In genomic region chr6:55455641-55456040, GRCm38 (mm10) we compare ENCODE assay signal across 19 mouse cellular contexts. TPM values are rescaled to one million over a fixed set of nuclear protein-coding genes. Genes with fewer than 3 reads are reported as not detected.
A peak's percentile ranks its signal among the peaks of the same experiment; 100 is the strongest.
DNase-seq lines count a peak whose midpoint lies in the region; ATAC-seq lines count a peak whose summit lies in the region.
"Had no signal": no experiment of that assay in that cellular context is flagged by ENCODE, and none has a peak within 500 bp of the region (broad histone marks: within the 10 kb centered on the region; RNA-seq: fewer than 3 reads in every experiment).

No protein-coding gene starts in this region.

- peaks cover 48% of the 10 kb centered on the region for H3K4me1 ChIP-seq in hindbrain, embryonic 14.5 days (replicated peaks; ENCODE audit: control insufficient read depth, insufficient read depth, low read length)
- H3K4me1 ChIP-seq in neural tube, embryonic 13.5 days (replicated peaks): peaks cover 87% of the 10 kb centered on the region
- 0 out of 2 replicates have a peak, but pooled peaks cover 9% of the 10 kb centered on the region for H3K4me1 ChIP-seq in intestine, embryonic 16.5 days (ENCODE audit: control insufficient read depth, insufficient read depth, low read length)

- H3K27me3 ChIP-seq in hindbrain, embryonic 14.5 days (ENCODE audit: control insufficient read depth, insufficient read depth, low read length): no peaks in the 10 kb centered on the region
- peaks cover 5% of the 10 kb centered on the region for H3K27me3 ChIP-seq in neural tube, embryonic 13.5 days
- peaks cover 28% of the 10 kb centered on the region for H3K27me3 ChIP-seq in intestine, embryonic 16.5 days (replicated peaks; ENCODE audit: control insufficient read depth, insufficient read depth, low read length)

- H3K4me3 ChIP-seq in hindbrain, embryonic 14.5 days (replicated peaks; ENCODE audit: low read length): no peak overlapping the region
- H3K4me3 ChIP-seq in neural tube, embryonic 13.5 days: no peak overlapping the region
- H3K4me3 ChIP-seq in intestine, embryonic 16.5 days (ENCODE audit: low read length): no peak overlapping the region
- H3K4me3 ChIP-seq: embryonic facial prominence, embryonic 12.5 days; heart, embryonic 10.5 days had no signal

- 77% methylated on average over 5 of the region's 5 CpGs for WGBS in hindbrain, embryonic 14.5 days
- WGBS in neural tube, embryonic 13.5 days: 82% methylated on average over 5 of the region's 5 CpGs
- 84% methylated on average over 5 of the region's 5 CpGs for WGBS in intestine, embryonic 16.5 days

- H3K36me3 ChIP-seq in hindbrain, embryonic 14.5 days (replicated peaks; ENCODE audit: control insufficient read depth, insufficient read depth): peaks cover 7% of the 10 kb centered on the region; the same call in 1 of the 2 replicates
- H3K36me3 ChIP-seq in neural tube, embryonic 13.5 days: peaks cover 11% of the 10 kb centered on the region; the same call in 1 of the 2 replicates
- no peaks in the 10 kb centered on the region for H3K36me3 ChIP-seq in intestine, embryonic 16.5 days (ENCODE audit: control insufficient read depth, insufficient read depth, low read length)
- H3K36me3 ChIP-seq: embryonic facial prominence, embryonic 12.5 days; heart, embryonic 10.5 days had no signal

- no peak overlapping the region for H3K9ac ChIP-seq in hindbrain, embryonic 14.5 days
- no peak overlapping the region; the same call in 1 of the 2 replicates for H3K9ac ChIP-seq in neural tube, embryonic 13.5 days
- no peak overlapping the region for H3K9ac ChIP-seq in intestine, embryonic 16.5 days (ENCODE audit: low read depth, low read length)
- H3K9ac ChIP-seq: embryonic facial prominence, embryonic 12.5 days; lung, embryonic 14.5 days had no signal

- peak; percentile 55 for DNase-seq in cerebellum, adult 11 months
- peak; percentile 61 to 66 for DNase-seq in cerebellum, postnatal 10 days
- no peak for DNase-seq in hindbrain, embryonic 14.5 days (ENCODE audit: low spot score)
- DNase-seq in ovary, adult 18-20 months (ENCODE audit: low spot score): no peak
- no peak for DNase-seq in right cerebral cortex, postnatal 25 days
- DNase-seq: adrenal gland, postnatal 14 days; gastrocnemius, postnatal 10 days; heart, postnatal 14 days; kidney, postnatal 14 days; lung, embryonic 14.5 days; right cerebral cortex, postnatal 14 days; thymus, adult 18-20 months had no signal

- peak overlapping the region; percentile 79 for H3K4me2 ChIP-seq in hindbrain, embryonic 14.5 days (replicated peaks)
- H3K4me2 ChIP-seq in neural tube, embryonic 13.5 days: peak overlapping the region; percentile 85
- no peak overlapping the region for H3K4me2 ChIP-seq in intestine, embryonic 16.5 days (ENCODE audit: low read depth, low read length)
- H3K4me2 ChIP-seq: embryonic facial prominence, embryonic 12.5 days; lung, embryonic 14.5 days had no signal

- no peak for ATAC-seq in cerebellum, adult (ENCODE audit: insufficient number of reproducible peaks, low FRiP score, low TSS enrichment)
- ATAC-seq in hindbrain, embryonic 14.5 days (ENCODE audit: low FRiP score): no peak
- ATAC-seq in neural tube, embryonic 13.5 days (ENCODE audit: low read depth): no peak
- no peak for ATAC-seq in intestine, embryonic 16.5 days
- ATAC-seq: intestine, postnatal 0 days had no signal

- H3K27ac ChIP-seq in hindbrain, embryonic 14.5 days: no peak overlapping the region
- H3K27ac ChIP-seq in neural tube, embryonic 13.5 days (replicated peaks): no peak overlapping the region
- no peak overlapping the region for H3K27ac ChIP-seq in intestine, embryonic 16.5 days (ENCODE audit: low read length)
- H3K27ac ChIP-seq: embryonic facial prominence, embryonic 12.5 days; heart, embryonic 10.5 days; macrophage had no signal

- no peaks in the 10 kb centered on the region for H3K9me3 ChIP-seq in hindbrain, embryonic 14.5 days (ENCODE audit: control insufficient read depth, low read length)
- H3K9me3 ChIP-seq in neural tube, embryonic 13.5 days: no peaks in the 10 kb centered on the region
- no peaks in the 10 kb centered on the region for H3K9me3 ChIP-seq in intestine, embryonic 16.5 days (ENCODE audit: control insufficient read depth, low read length)
- H3K9me3 ChIP-seq: embryonic facial prominence, embryonic 12.5 days; heart, embryonic 10.5 days had no signal

RNA-seq across cellular contexts. Expression of gene Adcyap1r1, which starts 3.9 kb away (rescaled TPM):
- polyA plus RNA-seq in hindbrain, embryonic 14.5 days (2014; fragmentation: Nextera tagmentation; extraction: Ambion mirVana): 73.4 and 75.1 TPM in 2 replicates
- polyA plus RNA-seq in neural tube, embryonic 13.5 days (2015; fragmentation: Nextera tagmentation; extraction: Ambion mirVana): 40.5 and 43.9 TPM in 2 replicates
- polyA plus RNA-seq in intestine, embryonic 16.5 days (2015; fragmentation: Nextera tagmentation; extraction: Ambion mirVana): 3.8 and 4.4 TPM in 2 replicates
- polyA plus RNA-seq: macrophage had no signal

Comparison
In these comparisons a context has a peak if more than half of its experiments do, and no peak if none do; other contexts are left out.
1. DNase-seq: peak in cerebellum, adult 11 months (single experiment) and cerebellum, postnatal 10 days (2 of 2); none in hindbrain, embryonic 14.5 days (single experiment), ovary, adult 18-20 months (single experiment) and right cerebral cortex, postnatal 25 days (single experiment).